Comparison of ENCODE assay signal across 20 mouse cellular contexts in the genomic region with DNA sequence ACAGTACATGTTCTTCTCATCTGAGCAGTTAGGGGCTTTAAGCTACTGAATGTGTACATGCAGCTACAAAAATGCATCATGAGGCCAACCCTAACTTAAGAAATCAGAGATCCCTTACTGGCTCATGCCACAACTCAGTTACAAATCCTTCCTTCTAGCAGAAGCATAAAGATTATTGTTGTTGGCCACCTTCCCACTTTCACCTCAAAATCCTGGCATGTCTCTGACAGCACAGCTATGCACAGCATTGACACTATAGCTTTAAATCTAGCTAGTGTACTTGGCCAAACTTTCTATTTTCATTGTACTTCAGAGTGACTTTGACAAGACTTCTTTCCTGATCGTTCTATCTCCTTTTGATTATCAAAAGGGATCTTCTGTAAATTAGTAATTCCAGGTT. TPM values are rescaled to one million over a fixed set of nuclear protein-coding genes. Genes with fewer than 3 reads are reported as not detected.
DNase-seq lines count a peak whose midpoint lies in the region; ATAC-seq and TF ChIP-seq lines count a peak whose summit lies in the region.
"Had no signal": no experiment of that assay in that cellular context is flagged by ENCODE, and none has a peak within 500 bp of the region (broad histone marks: within the 10 kb centered on the region; RNA-seq: fewer than 3 reads in every experiment).

No protein-coding gene starts in this region.

- no peak overlapping the region for H3K9ac ChIP-seq in heart, postnatal 0 days (replicated peaks; ENCODE audit: low read depth, low read length)
- H3K9ac ChIP-seq in embryonic facial prominence, embryonic 14.5 days (ENCODE audit: low read depth, low read length): no peak overlapping the region
- H3K9ac ChIP-seq: hindbrain, embryonic 14.5 days; intestine, embryonic 15.5 days; lung, embryonic 15.5 days; midbrain, embryonic 12.5 days had no signal

- no peak for ATAC-seq in heart, postnatal 0 days (ENCODE audit: insufficient read depth, low read depth)
- peak; percentile 75; the same call in 1 of the 2 replicates for ATAC-seq in embryonic facial prominence, embryonic 14.5 days (ENCODE audit: low read depth)
- ATAC-seq: intestine, embryonic 15.5 days; Patski had no signal

- H3K4me2 ChIP-seq in heart, postnatal 0 days (ENCODE audit: low read depth, low read length): no peak overlapping the region
- H3K4me2 ChIP-seq in embryonic facial prominence, embryonic 14.5 days (ENCODE audit: low read depth, low read length): peak overlapping the region; percentile 3; the same call in 1 of the 2 replicates
- H3K4me2 ChIP-seq: hindbrain, embryonic 14.5 days; intestine, embryonic 15.5 days; lung, embryonic 15.5 days; midbrain, embryonic 12.5 days had no signal

- DNase-seq in adrenal gland, adult 2 months: peak; percentile 14
- no peak for DNase-seq in adrenal gland, postnatal 10 days
- DNase-seq in heart, postnatal 0 days (ENCODE audit: low spot score): peak; percentile 22
- no peak for DNase-seq in heart, adult 9 months (ENCODE audit: low spot score in 2 of 2)
- DNase-seq in 3134 (ENCODE audit: extremely low read depth, insufficient read length, low spot score): peak; percentile 21
- DNase-seq in embryonic facial prominence, embryonic 14.5 days (ENCODE audit: low spot score): peak; percentile 88
- no peak for DNase-seq in spleen, postnatal 4 days (ENCODE audit: low spot score in 2 of 2)
- DNase-seq in embryo, embryonic 10 days (ENCODE audit: low spot score): no peak
- DNase-seq: cerebellum, adult 11 months; cerebellum, postnatal 25 days; kidney, postnatal 36 days; right cerebral cortex, postnatal 25 days; thymus, postnatal 25 days had no signal

- no peaks in the 10 kb centered on the region for H3K27me3 ChIP-seq in heart, postnatal 0 days (ENCODE audit: control insufficient read depth, insufficient read depth, low read length)
- H3K27me3 ChIP-seq in embryonic facial prominence, embryonic 14.5 days (replicated peaks; ENCODE audit: control insufficient read depth, insufficient read depth, low read length): no peaks in the 10 kb centered on the region
- H3K27me3 ChIP-seq: intestine, embryonic 15.5 days; lung, embryonic 15.5 days; midbrain, embryonic 12.5 days; Patski had no signal

- TF ChIP-seq CTCF in heart, postnatal 0 days (IDR thresholded peaks at IDR 0.05; ENCODE audit: low read depth): no peak

- WGBS in heart, postnatal 0 days: 22% methylated on average over 1 of the region's 1 CpGs
- WGBS in embryonic facial prominence, embryonic 14.5 days: 46% methylated on average over 1 of the region's 1 CpGs

- peak overlapping the region; percentile 30; the same call in 1 of the 2 replicates for H3K27ac ChIP-seq in heart, postnatal 0 days (ENCODE audit: low read depth)
- 0 out of 2 replicates have a peak overlapping the region, but pooled peaks have one; percentile 18 for H3K27ac ChIP-seq in embryonic facial prominence, embryonic 14.5 days (replicated peaks; ENCODE audit: low read depth, low read length)
- H3K27ac ChIP-seq: forebrain, embryonic 10.5 days; hindbrain, embryonic 14.5 days; intestine, embryonic 15.5 days; lung, embryonic 15.5 days; midbrain, embryonic 12.5 days; stomach, postnatal 0 days had no signal

- TF ChIP-seq EP300 in heart, postnatal 0 days (IDR thresholded peaks at IDR 0.05; ENCODE audit: low read depth): no peak

- H3K4me3 ChIP-seq in heart, postnatal 0 days (ENCODE audit: low read depth, low read length): no peak overlapping the region
- no peak overlapping the region for H3K4me3 ChIP-seq in embryonic facial prominence, embryonic 14.5 days (ENCODE audit: low read depth, low read length)
- H3K4me3 ChIP-seq: forebrain, embryonic 10.5 days; intestine, embryonic 15.5 days; lung, embryonic 15.5 days; midbrain, embryonic 12.5 days had no signal

- peaks cover 25% of the 10 kb centered on the region for H3K4me1 ChIP-seq in heart, postnatal 0 days (ENCODE audit: control insufficient read depth, insufficient read depth)
- peaks cover 29% of the 10 kb centered on the region for H3K4me1 ChIP-seq in embryonic facial prominence, embryonic 14.5 days (ENCODE audit: control insufficient read depth, insufficient read depth, low read length)
- H3K4me1 ChIP-seq: midbrain, embryonic 12.5 days had no signal

- H3K9me3 ChIP-seq in heart, postnatal 0 days (replicated peaks; ENCODE audit: control insufficient read depth, low read length): no peaks in the 10 kb centered on the region
- H3K9me3 ChIP-seq in embryonic facial prominence, embryonic 14.5 days (ENCODE audit: control insufficient read depth, low read length): no peaks in the 10 kb centered on the region
- H3K9me3 ChIP-seq: forebrain, embryonic 10.5 days; intestine, embryonic 15.5 days; lung, embryonic 15.5 days; midbrain, embryonic 12.5 days had no signal

- peaks cover 5% of the 10 kb centered on the region; the same call in 1 of the 2 replicates for H3K36me3 ChIP-seq in heart, postnatal 0 days (replicated peaks; ENCODE audit: control insufficient read depth, insufficient read depth, low read length)
- peaks cover 13% of the 10 kb centered on the region; the same call in 1 of the 2 replicates for H3K36me3 ChIP-seq in embryonic facial prominence, embryonic 14.5 days (ENCODE audit: control insufficient read depth, insufficient read depth, low read length)
- H3K36me3 ChIP-seq: intestine, embryonic 15.5 days had no signal

RNA-seq across cellular contexts. Expression of a gene that starts 9.0 kb away (rescaled TPM):
- 10 to 100 TPM; 39.3 to 58.4 TPM for total RNA-seq in adrenal gland, adult 2 months (2021)
- 6.1 and 8.0 TPM in 2 replicates for polyA plus RNA-seq in adrenal gland, adult 2 months (2012; rRNA removed)
- total RNA-seq in adrenal gland, postnatal 10 days (2021): 10 to 100 TPM; 42.7 to 46.4 TPM
- total RNA-seq in heart, postnatal 0 days (2014; rRNA removed; ENCODE audit: low replicate concordance): 77.9 and 105 TPM in 2 replicates
- 50.0 and 55.5 TPM in 2 replicates for polyA plus RNA-seq in heart, postnatal 0 days (2015; fragmentation: Nextera tagmentation; extraction: Ambion mirVana)
- polyA plus RNA-seq in embryonic facial prominence, embryonic 14.5 days (2014; fragmentation: Nextera tagmentation; extraction: Ambion mirVana): 70.9 and 71.1 TPM in 2 replicates

RNA-seq across cellular contexts. Expression of a gene that starts 27.9 kb away (rescaled TPM):
- total RNA-seq in adrenal gland, adult 2 months (2021): 10 to 100 TPM; 11.2 to 13.1 TPM
- polyA plus RNA-seq in adrenal gland, adult 2 months (2012; rRNA removed): 2.5 and 2.9 TPM in 2 replicates
- 10 to 100 TPM; 10.8 to 12.9 TPM for total RNA-seq in adrenal gland, postnatal 10 days (2021)
- total RNA-seq in heart, postnatal 0 days (2014; rRNA removed; ENCODE audit: low replicate concordance): 9.1 and 14.3 TPM in 2 replicates
- 7.3 and 8.3 TPM in 2 replicates for polyA plus RNA-seq in heart, postnatal 0 days (2015; fragmentation: Nextera tagmentation; extraction: Ambion mirVana)
- 11.4 and 14.7 TPM in 2 replicates for polyA plus RNA-seq in embryonic facial prominence, embryonic 14.5 days (2014; fragmentation: Nextera tagmentation; extraction: Ambion mirVana)

Comparison
In these comparisons a context has a peak if more than half of its experiments do, and no peak if none do; other contexts are left out.
1. DNase-seq: peak in adrenal gland, adult 2 months (single experiment), heart, postnatal 0 days (single experiment), 3134 (single experiment) and embryonic facial prominence, embryonic 14.5 days (single experiment); none in adrenal gland, postnatal 10 days (single experiment), heart, adult 9 months (0 of 2), spleen, postnatal 4 days (0 of 2) and embryo, embryonic 10 days (single experiment).